Mouse (Mus musculus) lung, postnatal 0 days (tissue): ENCODE data around the gene Magi1.

Experiments
- CTCF ChIP-seq: IDR thresholded peaks from 2 replicates; pipeline ENCODE4 v1.5.1; 2016; ENCODE audit warnings: antibody characterized with exemption, mild to moderate bottlenecking
- EP300 ChIP-seq: IDR thresholded peaks from 2 replicates; pipeline ENCODE4 v1.6.1; 2016; ENCODE audit warnings: antibody characterized with exemption, mild to moderate bottlenecking, control low read depth

GRCm38 (mm10) chr6:94019935-94020334 is 263.8 kb downstream of the Magi1 start:
- TF ChIP-seq CTCF (no peak), EP300 (no peak)
